Mouse (Mus musculus): Measurements from ENCODE around the gene Smc5. TPM values are rescaled to one million over a fixed set of nuclear protein-coding genes. Genes with fewer than 3 reads are reported as not detected.

The Smc5 gene
- total RNA-seq, 2 experiments from 2014 or later: 38.4 to 39.0 TPM

DNA sequence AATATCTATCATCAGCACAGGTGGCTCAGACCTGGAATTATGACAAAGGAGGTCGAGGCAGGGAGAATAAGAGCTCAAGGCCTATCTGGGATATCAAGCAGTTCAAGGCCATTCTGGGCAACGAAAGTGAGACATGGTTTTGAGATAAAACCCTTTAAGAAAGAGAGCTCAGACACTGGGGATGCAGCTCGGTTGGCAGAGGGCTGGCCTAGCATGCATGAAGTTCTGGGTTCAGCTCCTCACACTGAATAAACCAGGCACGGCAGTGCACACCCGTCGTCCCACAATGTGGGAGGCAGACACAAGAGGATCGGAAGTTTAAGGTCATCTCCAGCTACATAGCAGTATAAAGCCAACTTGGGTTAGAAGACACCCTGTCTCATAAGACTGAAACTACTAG is 84.7 kb downstream of the Smc5 start:
- DNase-seq: no peak

DNA sequence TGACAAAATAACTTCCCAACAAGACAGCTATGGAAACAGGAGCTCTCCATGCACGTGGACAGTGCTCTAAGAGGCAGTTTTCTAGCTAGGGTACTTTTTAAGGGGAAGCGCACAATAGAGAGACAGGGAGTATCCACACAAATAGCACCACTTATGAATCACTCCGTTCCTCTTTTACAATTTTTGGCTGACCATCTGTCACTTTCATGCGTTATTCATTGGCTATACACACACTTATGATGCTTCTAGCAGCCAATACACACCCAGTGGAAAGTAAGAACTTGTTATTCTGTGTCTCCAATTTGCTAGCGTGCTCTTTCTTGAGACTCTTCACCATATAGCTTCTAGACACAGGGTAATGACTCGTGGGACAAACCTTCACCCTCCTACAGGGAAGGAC is 86.0 kb downstream of the Smc5 start:
- DNase-seq: no peak

DNA sequence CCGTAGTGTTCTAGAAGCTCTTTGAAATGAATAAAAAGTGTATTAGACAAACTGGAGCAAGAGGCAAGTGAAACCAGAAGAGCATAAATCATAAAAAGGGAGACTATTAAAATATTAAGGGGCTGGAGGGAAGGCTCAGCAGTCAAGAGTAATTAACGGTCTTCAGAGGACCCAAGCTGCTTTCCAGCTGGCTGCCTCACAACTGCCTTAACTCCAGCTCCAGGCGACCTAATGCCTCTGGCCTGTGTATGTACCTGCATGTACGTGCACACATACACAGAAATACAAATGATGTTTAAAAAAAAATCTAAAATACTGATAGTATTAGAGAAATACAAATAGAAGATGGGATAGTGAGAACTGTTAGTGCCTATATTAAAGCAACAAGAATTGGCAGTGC is 89.6 kb downstream of the Smc5 start:
- DNase-seq: no peak

DNA sequence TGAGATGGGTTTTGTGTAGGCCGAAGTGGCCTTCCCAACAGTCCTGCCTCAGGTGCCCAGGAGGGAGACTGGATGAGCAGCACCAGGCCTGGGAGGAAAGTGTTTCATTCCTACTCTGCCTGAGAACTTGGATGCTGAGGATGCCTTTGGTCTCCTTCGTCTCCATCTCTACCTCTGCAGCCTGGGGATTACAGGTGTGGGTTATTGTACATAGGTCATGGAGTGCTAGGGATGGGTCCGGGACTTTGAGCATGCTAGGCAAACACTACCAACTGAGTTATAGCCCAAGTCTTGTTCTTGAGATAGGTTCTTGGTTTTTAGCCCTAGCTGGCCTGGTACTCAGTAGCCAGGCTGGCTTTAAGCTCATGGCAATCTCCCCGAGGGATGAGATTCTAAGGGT is 90.2 kb downstream of the Smc5 start:
- no peak for DNase-seq

DNA sequence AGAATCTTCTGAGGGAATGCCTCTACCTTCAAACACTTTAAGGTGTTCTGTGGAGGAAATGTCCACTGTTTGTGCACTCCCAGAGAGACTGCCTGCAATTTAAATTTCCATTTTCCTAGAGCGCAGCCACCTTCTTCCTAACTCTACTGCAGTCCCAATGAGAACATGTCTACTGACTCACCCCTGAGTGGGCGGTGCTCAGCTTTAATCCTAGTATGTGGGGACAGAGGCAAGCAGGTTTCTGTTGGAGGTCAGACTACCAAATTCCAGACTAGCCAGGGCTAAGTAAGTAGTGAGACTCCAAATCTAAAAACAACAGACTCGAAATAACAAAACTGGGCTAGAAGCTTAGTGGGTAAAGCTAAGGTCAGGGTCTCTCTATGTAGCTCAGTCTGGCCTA is 95.2 kb downstream of the Smc5 start:
- DNase-seq: no peak

DNA sequence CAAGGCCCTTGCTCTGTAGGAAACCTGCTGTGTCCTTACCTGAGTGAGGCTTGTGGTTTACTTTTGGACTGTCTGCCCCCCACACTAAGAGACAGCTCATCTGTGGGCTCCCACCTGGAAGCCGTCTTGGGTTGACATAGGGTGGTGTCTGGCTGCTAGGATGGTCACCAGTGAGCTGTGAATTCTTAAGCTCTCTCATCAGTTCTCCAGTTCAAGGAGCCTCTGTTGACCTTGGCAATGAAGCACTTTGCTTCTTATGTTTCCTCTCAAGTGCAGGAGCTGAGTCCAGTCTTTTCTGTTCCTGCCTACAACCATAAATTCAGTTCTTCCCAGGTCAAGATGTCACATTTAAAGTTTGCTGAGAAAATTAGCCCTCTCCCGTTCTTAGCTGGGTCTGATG is 98.2 kb downstream of the Smc5 start:
- no peak for DNase-seq

DNA sequence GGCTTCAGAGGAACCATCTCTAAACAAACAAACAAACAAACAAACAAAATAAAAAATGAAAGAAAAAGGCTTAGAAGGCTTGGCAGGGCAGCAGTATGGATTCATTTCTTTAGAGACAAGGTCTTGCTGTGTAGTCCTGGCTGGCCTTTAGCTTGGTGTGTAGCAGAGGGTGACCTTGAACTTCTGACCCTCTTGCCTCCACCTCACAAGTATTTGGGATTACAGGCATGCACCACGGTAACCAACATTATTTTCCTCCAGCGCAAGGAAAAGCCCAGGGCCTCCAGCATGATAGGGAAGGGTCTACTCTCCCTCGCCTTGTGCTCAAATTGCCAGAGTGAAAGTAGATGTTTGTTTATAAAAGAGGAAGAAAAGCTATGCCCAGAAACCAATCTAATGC is 98.6 kb downstream of the Smc5 start:
- no peak for DNase-seq

DNA sequence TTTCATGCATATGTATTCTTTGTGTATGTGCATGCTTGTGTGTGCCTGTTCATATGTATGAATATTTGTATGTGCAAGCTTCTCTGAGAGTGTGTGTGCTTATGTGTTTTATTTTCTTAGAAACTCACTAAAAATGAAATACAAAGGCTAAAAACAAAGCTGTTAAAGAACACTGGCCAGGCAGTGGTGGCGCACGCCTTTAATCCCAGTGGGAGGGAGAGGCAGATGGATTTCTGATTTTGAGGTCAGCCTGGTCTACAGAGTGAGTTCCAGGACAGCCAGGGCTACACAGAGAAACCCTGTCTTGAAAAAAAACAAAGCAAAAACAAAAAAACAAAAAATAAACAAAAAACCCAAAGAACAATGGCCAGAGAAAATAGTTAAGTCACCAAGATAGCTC is 102.6 kb downstream of the Smc5 start:
- no peak for DNase-seq

DNA sequence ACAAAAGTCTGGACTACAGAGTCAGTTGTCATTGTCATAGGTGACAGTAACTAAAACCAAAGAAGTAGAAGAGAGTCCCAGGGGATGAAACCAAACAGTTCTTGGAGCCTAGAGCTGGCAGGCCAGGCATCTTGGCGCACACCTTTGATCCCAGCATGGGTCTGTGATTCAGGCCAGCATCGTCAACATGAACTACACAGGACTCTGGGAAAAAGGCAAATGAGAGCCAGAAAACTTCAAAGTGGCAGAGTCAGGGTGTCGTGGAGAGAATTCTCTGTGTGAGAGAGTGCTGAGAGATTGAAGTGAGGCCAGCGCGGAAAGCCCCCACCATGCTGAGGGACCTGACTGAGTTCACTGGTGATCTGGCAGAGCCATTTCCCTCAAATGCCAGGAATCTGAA is 103.2 kb downstream of the Smc5 start:
- DNase-seq: no peak

DNA sequence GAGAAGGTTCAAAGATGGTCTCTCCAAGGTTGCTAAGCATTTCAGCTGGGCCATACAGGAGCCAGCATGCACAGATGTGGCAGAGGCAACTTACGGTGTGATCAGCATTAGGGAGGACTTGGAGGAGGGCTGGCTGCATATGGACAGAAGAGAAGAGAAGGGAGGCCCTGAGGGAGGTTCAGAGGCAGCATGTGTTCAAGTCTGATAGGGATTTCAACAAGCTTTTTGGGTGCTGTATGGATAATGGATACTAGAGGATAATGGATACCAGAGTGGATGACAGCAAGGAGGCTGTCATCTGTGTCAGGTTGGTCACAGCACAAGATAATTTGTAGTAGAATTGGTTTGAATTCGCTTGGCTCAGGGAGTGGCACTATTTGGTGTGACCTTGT is 104.0 kb downstream of the Smc5 start:
- DNase-seq: no peak

DNA sequence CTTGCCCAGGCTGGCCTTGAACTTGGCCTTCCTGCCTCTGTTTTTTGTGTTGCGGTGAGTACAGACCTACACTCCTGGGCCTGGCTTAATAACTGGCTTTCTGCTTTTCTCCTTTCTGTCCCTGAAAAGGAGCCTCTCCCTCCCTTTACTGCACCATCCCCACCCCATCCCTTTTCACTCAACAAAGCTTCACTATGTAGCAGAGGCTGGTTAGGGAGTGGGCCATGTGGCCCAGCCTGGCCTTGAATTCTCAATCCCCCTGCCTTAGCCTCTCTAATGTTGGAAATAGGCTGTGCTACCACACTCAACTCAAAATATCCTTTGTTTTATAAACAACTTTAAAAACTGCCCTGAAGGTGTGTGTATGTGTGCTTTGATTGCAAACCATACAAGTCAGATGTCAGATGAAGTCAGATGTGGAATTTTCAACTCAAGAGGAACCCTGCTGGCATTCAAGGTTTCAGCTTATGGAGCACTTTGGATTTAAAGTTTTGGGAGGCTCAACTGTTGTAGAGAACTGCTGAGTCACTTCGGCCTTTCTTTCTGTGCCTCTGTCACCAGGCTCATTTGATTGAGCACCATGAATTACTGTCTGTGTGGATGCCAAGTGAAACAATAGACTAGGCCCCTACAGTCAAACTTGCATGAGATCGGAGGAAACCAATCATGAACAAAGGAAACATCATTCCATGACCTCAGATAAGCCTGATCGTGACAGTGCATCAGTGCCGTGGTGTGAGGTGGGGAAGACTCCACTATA is 104.6 kb downstream of the Smc5 start:
- DNase-seq: no peak

DNA sequence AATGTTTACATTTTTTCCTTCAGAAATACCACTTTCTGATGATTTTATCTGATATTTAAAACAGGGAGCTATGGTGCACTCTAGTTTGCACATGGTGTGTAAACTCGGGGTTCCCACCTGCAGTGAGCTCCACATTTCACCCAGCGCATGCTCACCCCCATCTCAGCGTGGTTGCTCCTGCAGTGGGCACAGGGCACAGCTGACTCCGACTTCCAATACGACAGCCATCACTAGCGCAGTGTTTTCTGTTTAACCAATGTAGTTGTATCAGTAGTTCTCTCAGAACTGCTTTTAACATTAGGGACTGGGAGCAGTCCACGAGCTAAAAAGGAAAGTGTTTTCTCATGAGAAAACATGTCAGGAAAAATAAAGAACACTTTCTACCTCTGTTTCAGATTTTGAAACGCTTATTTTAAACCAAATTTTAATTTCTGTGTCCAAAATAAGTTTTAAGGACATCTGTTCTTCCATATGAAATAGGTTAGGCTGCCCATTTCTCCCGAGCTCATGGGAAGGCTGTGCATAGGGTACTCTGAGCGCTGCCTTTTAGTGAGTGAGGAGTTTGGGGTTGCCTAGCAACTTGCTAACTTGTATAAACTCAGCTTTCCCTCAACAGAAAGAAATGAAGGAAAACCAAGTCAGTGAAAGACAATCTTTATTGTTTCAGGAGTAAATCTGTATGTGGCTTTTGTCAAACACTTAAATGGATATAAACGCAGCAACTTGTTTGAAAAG is 107.0 kb downstream of the Smc5 start:
- no peak for DNase-seq

DNA sequence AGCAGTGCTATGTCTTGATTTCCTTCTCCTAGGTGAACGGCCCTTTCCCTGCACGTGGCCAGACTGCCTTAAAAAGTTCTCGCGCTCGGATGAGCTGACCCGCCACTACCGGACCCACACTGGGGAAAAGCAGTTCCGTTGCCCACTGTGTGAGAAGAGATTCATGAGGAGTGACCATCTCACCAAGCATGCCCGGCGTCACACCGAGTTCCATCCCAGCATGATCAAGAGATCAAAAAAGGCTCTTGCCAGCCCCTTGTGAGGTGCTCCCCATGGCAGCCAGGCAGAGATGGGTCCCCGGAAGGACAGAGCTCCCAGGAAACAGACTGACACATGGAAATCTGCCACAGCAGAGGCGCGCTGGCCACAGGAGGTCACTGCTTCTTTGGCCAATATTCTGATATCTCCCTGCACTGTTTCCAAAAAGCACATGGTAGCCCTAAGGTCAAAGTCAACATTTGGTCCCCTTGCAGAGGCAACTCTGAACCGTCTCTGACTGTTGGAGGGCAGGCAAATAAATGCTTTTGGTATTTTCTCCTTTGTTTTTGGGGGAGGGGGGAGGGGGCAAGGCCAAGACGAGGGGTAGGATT is 109.0 kb downstream of the Smc5 start:
- no peak for DNase-seq

DNA sequence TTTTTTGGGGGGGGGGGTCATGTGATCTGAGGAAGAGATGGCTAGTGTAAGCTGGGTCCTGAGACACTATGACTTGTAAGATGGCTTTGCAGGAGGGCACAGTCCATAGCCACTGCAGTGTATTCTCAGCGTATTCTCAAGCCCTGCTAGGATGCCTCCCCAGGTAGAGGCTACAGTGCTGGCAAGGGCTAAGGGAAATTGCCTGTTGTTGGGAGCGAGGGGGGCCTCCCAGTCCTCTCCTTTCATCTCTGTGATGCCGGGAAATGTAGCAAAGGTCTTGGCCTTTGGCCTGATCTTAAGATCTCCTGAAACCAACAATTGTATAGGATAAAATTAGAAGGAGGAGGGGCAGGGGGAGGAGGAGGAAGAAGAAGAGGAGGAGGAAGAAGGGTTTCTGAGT is 110.3 kb downstream of the Smc5 start:
- DNase-seq: no peak

DNA sequence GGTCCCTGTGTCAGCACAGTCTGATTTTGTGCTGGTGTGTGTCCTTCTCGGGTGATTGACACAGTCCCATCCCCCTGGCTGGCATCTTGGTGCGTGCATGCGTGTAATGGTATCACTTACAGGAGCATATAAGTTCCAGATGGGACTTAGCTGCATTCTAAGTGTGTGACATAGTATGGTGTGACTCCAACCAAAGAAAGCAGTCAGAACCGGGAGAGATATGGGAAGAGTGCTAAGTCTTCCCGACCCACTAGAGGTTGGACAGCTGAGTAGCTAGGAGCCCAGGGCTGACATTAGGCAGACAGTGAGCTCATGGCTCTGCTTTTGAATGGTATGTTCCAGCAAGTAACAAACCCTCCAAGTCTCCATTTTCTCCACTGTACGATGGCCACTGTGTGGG is 110.8 kb downstream of the Smc5 start:
- DNase-seq: no peak

DNA sequence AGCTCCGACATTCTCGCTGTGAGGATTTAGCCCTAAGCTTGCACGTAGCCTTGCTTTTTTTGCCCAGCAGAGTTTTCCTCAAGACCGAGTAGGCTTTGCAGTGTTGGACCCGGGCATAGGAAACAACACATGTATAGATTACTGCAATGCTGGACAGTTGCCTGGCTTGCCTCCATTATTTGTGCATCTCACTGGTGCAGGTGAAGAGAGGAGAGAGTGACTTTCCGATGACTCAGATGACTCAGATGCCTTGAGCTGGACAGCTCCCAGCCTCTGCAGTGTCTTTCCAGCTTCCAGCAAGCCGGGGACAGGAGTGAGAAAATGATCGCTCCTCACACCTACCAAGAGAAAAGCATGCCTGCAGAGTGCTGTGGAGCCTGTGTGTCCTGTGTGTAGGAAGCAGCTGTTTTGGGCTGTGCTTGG is 111.3 kb downstream of the Smc5 start:
- peak; percentile 42 for DNase-seq

DNA sequence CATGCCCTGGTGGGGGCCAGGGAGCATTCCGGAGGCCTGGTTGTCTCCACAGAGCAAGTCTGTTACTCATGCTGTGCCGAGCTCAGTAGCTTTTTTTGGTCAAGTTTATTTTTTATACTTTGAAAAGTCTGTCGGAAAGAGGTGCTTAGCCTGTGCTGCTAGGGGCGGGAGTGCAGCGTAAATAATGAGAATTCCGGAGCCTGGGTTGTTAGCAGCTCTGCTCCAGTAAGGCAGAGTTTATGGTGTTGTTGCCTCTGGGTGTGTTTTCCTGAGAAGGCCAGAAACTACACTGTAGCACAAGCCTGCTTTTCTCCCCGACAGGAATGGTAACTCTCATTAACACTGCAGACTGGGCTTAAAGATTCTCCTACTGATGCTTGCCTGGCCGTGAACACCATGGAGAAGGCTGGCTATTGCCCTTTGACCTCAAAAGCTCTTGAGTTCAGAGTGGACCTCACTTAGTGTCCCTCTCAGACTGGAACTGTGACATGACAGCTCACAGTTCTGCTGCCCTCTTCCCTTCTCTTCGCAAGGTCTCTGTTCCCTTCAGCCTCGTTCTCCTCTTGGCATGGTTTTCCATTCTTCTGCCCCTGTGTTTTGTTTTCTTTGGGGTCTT is 113.8 kb downstream of the Smc5 start:
- no peak for DNase-seq

Other genes with a start within 250 kb of the Smc5 start
- gene Klf9, start 132.7 kb downstream of the Smc5 start, total RNA-seq (2021): 10 to 100 TPM; 26.9 to 27.3 TPM
- gene Mamdc2, start 174.5 kb upstream of the Smc5 start, total RNA-seq (2021): 1 to 10 TPM; 2.4 to 2.6 TPM

All from heart, postnatal 4 days (tissue).